Mouse (Mus musculus) liver, postnatal 0 days (tissue): Measurements from ENCODE around the gene Nkpd1.

Experiments used
- CTCF ChIP-seq: sonication (generic); IDR thresholded peaks from 2 replicates; pipeline ENCODE4 v1.5.1; 2016; ENCODE audit warnings: antibody characterized with exemption, low read depth
- EP300 ChIP-seq: IDR thresholded peaks from 2 replicates; pipeline ENCODE4 v1.6.1; 2016; ENCODE audit warnings: antibody characterized with exemption, low read depth, mild to moderate bottlenecking

GRCm38 (mm10) chr7:19551634-19552033, 34.0 kb downstream of the Nkpd1 start:
- TF ChIP-seq CTCF (no peak), EP300 (no peak)
